Mouse (Mus musculus) adrenal gland, postnatal 36 days (tissue): Measurements from ENCODE around the gene Flt3l. TPM values are rescaled to one million over a fixed set of nuclear protein-coding genes. Genes with fewer than 3 reads are reported as not detected.
"Not testable (repeated sequence)": the region's sequence is repeated elsewhere in the genome, so short reads cannot be mapped to it uniquely, and the experiment has no call there.

ENCODE experiments used
- DNase-seq, 2 experiments: peaks; one replicate each; pipeline ENCODE4 v3.0.0; 2021; ENCODE audit warnings: mixed read lengths in 1 of 2
- total RNA-seq, 2 experiments: library from RNA; stranded (reverse); gene quantifications; 2 replicates each; pipeline ENCODE4 v1.2.3; 2021

Flt3l gene
- total RNA-seq, 2 experiments from 2014 or later: 15.3 to 25.5 TPM

DNA sequence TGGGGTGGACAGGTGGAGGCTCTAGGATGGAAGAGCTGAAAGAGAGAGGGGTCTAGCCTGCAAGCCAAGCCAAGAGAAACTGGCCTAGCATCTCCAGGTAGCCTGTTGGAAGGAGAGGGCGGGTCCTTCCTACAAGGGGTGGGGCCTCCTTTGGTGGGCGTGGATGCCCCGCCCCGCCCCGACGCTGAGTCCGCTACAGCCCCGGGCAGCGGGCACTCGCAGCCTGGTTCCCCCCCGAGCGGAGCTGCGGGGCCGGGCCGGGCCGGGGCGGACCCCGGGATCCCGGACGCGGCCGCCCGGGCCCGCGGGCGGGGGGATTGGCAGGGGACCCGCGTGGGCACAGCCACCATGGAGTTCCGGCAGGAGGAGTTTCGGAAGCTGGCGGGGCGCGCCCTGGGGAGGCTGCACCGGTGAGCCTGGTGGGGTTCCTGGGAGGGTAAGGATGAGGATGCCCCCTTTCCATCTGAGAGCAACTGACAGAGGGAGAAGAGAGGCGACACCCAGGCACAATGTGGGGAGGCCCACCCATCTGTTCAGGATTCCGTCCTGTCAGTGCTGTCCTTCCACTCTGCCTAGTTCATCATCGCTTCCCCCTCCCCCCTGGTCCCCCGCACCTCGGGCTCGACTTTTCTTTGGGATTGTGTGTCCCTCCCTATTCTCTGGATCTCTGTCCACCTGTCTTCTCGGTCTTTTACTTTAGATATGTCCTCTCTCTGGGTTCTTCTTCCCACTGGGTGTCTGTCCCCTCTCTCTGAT, 27.7 kb upstream of the Flt3l start, which contains the start of gene Slc17a7:
Slc17a7 (plus strand) TSS at position 215 of the 756 bp plus-strand sequence.
- DNase-seq: peak; percentile 55 to 66

DNA sequence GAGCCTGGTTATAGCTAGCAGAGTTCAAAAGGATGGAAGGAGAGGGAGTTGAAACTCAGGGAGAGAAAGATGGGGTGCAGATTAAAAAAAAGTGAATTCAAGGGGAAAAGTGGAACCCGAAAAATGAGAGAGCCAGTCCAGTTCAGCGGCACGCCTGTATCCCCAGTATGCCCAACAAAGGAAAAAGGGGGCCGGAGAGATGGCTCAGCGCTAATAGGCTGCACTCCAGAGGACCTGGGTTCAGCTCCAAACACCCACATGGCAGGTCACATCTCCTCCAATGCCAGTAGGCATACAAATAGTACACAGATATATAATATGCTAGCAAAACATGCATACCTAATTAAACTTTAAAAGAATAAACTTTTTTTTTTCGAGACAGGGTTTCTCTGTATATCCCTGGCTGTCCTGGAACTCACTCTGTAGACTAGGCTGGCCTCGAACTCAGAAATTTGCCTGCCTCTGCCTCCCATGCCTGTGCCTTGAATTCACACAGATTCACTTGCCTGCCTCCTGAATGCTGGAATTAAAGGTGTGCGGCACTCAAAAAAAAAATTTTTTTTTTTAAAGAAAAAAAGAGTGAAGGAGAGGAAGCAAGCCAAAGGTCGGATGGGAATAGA, 26.9 kb upstream of the Flt3l start:
- DNase-seq: no peak

GRCm38 (mm10) chr7:45162551-45162950, 26.3 kb upstream of the Flt3l start:
- no peak for DNase-seq

DNA sequence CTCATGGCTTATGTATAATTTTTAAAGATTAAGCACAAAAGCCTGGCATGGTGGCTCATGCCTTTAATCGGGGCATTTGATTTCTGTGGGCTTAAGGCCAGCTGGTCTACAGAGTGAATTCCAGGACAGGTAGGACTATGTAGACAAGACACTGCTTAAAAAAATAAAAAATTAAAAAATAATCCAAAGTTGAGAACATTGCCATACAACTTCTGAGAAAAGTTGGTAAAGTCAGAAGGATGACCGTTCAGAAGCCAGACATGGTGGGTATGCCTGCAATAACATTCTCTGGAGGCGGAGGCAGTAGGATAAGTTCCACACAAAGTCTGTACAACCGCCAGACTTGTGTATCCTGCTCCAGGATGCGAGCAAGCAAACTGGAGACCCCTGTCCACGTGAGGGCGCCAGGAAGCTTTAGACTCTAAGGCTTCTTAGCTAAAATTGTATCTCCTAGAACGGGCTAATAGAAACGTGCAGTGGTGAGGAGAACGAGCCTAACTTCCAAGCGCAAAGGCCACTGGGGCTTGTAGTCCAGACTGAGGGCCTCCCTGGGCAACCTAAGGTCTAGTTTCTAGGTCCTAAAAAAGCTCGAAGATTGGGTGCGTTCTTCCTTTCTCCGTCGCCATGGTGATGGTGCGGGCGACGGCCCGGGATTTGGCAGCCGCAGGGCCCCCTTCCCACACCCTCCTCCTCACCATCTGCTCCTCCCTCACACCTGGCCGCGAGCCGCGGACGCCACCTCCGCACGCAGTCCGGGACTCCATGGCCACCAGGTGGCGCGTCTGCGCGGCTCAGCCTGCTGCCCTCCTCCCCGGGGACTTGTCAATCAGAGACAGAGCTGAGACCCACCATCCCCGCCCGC, 25.6 kb upstream of the Flt3l start:
- DNase-seq: peak; percentile 88 to 93

DNA sequence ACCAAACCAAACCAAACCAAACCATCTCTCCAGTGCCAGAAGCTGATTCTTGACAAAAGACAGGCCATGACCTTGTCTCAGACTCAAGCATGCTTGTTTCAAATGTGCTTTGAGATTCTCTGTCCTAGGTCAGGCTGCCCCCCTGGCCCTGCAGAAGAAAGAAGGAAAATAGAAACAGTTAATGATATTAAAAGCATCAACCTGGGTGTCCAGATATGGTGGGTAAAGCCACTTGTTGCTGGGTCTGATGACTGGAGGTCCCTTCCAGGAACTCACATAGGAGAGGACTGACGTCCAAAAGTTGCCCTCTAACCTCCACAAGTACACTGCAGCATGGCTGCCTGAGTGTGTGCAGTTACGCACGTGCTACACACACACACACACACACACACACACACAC, 24.6 kb upstream of the Flt3l start:
- DNase-seq: no peak

DNA sequence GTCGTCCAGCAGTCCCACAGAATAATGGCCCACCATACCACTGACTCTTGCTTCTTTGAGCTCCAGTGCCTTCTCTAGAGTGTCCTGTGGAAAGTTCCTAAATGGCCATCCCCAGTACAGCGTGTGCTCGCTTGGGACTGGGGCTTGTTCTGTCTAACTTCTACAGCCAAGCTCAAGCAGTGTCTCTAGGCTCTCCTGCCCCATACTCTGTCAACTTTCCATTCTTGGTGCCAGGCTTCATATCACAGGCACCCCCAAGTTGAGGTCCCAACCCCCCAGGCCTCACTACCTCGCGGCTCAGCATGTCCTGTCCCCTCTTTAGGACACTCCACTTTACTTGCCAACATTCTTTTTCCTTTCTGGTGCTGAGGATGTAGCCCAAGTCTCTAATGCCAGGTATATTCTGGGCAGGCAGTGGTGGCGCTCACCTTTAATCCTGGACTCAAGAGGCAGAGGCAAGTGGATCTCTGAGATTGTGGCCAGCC, 24.1 kb upstream of the Flt3l start:
- no peak for DNase-seq

- DNase-seq: no peak
Measured at GRCm38 (mm10) chr7:45158991-45159390, 22.8 kb upstream of the Flt3l start.

GRCm38 (mm10) chr7:45157459-45157858, 21.2 kb upstream of the Flt3l start:
- DNase-seq: no peak

DNA sequence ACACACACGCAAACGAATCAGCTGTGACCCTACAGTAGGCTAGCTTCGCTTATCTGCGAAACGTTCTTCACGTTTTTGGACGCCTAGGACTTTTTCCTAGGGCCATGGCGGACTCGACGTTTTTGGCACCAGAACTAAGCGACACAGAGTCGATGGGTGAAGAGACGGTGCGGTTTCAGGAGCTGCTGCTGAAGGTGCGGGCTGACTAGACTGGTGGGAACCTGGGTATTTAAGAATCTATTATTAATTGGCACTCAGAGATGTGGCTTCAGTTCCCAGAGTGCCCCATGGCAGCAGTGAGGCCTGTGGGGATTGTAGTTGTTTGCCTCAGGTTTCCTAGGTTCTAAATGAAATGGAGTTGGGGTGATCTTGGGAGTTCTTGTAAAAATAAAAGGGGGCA, 20.0 kb upstream of the Flt3l start:
- DNase-seq: no peak

- DNase-seq: no peak
Measured at GRCm38 (mm10) chr7:45155590-45155989, 19.4 kb upstream of the Flt3l start.

DNA sequence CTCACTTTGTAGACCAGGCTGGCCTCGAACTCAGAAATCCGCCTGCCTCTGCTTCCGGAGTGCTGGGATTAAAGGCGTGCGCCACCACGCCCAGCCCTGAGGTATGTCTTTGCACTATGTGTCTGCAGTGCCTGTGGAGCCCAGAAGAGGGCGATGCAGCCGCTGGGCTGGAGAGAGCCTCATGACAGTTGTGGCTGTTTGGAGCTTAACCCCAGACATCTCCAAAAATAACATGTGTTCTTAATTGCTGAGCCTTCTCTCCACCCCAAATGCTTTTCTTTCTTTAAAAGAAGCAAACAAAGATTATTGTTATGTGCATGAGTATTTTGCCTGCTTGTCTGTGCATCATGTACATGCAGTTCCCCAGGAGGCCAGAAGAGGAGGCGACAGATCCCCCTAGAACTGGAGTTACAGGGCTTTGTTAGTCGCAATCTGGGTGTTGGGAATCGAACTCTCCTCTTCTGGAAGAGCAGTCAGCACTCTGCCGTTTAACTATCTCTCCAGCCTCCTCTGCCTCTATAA, 18.8 kb upstream of the Flt3l start:
- peak; percentile 46 to 53 for DNase-seq

DNA sequence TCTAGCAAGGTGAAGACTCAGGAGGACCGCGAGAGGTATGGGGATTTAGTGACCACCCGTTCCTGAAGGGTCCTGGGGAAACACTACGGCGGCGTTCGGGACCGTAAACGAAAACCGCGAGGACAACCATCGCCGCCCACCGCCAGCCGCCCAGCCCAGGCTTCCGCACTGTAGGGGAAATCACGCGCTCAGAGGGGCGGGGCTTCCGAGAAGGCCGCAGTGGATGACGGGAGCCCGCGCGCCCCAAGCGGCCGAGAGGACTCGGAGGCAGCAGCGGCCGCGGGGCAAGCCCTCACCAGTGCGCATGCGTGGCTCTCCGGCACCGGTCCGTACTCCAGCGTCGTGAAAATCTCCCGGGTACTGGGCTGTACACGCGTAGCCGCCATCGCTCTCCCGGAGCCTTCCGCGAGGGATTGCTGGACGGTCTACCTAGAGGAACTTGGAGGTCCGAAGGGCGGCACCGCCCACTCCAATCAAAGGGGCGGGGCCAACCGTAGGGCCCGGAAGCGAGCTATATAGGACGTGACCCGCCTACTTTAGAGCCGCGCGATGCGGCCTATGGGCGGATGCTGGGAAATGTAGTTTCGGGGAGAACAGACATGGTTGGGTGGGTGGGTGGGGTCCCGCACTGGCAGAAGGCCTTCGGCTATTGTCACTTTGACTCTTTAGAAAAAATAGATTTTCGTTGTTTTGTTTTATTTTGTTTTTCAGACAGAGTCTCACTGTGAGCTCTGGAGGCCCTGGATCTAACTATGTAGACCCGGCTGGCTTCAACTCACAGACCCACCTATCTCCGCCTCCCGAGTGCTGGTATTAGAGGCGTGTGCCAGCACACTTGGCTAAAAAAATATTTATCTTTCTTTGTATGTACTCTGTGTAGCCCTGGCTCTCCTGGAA, 18.1 kb upstream of the Flt3l start, which contains the start of the genes Pih1d1 and Aldh16a1:
Pih1d1 (plus strand) TSS at position 208 of the 897 bp plus-strand sequence.
Aldh16a1 (minus strand) TSS at position 489 of the 897 bp plus-strand sequence.
- DNase-seq: peak; percentile 97 to 98

- no peak for DNase-seq
Measured at GRCm38 (mm10) chr7:45153586-45153985, 17.4 kb upstream of the Flt3l start.

DNA sequence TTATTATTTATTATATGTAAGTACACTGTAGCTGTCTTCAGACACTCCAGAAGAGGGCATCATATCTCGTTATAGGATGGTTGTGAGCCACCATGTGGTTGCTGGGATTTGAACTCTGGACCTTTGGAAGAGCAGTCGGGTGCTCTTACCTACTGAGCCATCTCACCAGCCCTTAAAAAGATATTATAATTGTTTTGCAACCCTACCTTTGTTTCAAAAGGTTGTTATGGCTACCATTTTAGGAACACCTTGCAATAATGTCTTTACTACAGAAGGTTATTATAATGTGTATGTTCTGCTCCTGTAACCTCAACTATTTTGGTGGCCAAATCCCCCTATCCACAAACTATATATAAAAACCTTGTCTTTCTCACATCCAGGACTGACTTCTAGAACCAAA, 16.8 kb upstream of the Flt3l start:
- DNase-seq: not testable (repeated sequence)

DNA sequence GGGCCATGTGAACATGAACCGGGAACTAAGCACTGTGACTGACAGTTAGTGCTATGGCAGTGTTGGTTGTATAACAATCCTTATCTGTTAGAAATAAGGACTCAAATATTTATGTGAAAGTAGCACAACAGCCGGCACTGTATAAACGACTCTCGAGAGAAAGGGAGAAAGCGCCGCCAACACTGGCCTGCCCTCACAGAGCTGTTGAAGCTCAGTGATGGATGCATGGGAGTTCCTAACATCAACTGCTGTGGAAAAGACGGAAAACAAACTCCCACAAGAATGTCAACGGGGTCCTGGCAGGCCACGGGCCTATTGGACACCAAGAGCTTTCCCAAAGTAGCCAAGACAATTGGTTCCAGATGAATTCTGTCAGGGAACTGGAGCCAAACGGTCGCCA, 15.1 kb upstream of the Flt3l start:
- no peak for DNase-seq

DNA sequence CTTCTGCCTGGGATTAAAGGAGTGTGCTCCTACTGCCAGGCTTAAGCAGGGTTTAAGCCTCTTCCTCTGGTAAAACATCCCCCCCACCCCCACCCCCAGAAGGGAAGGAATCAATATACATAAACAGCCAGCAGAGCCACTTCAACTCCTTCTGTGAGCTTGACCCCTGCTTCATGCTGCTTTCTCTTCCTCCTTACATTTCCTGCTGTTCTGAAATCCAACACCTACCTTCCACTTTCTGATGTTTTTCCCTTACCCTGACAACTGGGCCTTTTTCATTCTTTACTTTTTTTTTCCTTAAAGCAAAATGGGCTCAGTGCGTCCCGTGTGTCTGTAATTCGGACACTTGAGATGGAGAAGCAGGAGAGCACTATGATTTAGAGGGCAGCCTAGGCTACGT, 14.1 kb upstream of the Flt3l start:
- no peak for DNase-seq

DNA sequence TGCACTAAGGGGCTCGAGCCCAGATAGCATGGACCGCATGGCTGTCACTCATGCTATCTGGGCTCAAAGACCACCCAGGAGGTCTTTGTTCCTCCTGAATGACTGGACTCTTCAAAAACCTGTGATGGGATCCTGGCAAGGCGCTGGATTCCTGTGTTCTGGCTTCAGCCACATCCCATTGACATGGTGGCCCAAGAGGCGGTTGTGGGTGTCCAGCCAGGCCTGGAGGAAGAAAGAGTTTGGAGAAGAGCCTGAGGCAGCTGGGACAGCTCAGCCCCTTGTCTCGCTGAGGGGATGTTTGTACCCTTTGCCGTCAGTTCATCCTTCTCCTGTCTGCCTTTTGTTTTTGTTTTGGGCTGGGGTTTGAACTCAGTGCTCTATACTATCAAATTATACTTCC, 13.3 kb upstream of the Flt3l start:
- no peak for DNase-seq

- no peak for DNase-seq
Measured at GRCm38 (mm10) chr7:45148534-45149098, 12.4 kb upstream of the Flt3l start.

GRCm38 (mm10) chr7:45147899-45148298, 11.7 kb upstream of the Flt3l start:
- no peak for DNase-seq

DNA sequence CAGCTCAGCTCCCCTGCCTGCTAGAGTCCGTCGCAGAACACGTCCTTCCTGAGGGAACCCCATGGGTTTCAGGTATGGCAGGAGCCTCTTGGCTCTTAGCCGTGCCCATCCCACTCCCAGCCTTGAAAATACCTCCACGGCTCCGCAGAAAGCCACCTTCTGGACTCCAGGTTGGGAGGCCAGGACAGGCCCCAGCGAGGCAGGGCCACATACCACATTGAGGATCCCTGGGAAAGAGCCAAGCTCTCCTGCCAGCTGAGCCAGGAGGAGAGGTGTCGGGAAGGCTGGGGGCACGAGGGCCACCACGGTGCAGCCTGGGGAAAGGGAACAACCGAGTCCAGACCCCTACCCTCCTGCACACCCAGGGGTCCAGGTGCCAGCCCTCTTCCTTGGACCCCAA, 11.0 kb upstream of the Flt3l start:
- DNase-seq: no peak

- no peak for DNase-seq
Measured at GRCm38 (mm10) chr7:45145460-45145859, 9.2 kb upstream of the Flt3l start.
